Mouse (Mus musculus): ENCODE measurements at regions not wholly inside any gene's neighbourhood (a gene's known extent, or its start where the extent isn't known, plus 50 kb on each side); places are given as distances from the start of the nearest gene placed in this dataset.

GRCm38 (mm10) chr3:131026336-131026735 is 83.9 kb upstream of the Lef1 start:
- TF ChIP-seq EP300 (IDR thresholded peaks at IDR 0.05; ENCODE audit: low read depth) = no peak
- no peak for TF ChIP-seq CTCF (IDR thresholded peaks at IDR 0.05; ENCODE audit: low read depth)

All from liver, embryonic 14.5 days (tissue).